Mouse (Mus musculus) bone marrow macrophage, adult 2 months (primary cell): ENCODE results near the gene Tmco1.

ENCODE experiments used
- CTCF ChIP-seq: IDR thresholded peaks from 2 replicates; pipeline ENCODE4 v1.5.1; 2012; ENCODE audit warnings: low read depth, mild to moderate bottlenecking, low read length, moderate library complexity
- POLR2A ChIP-seq: IDR thresholded peaks from 2 replicates; pipeline ENCODE4 v1.6.1; 2012; ENCODE audit warnings: mild to moderate bottlenecking, low read depth, low read length, borderline replicate concordance

- no peak for TF ChIP-seq POLR2A
- no peak for TF ChIP-seq CTCF
These were observed 42.6 kb downstream of the Tmco1 start for GRCm38 (mm10) chr1:167350597-167351415.
